32 mouse cellular contexts compared by ENCODE assay signal in genomic region chr19:55236026-55236425, GRCm38 (mm10). TPM values are rescaled to one million over a fixed set of nuclear protein-coding genes. Genes with fewer than 3 reads are reported as not detected.
DNase-seq lines count a peak whose midpoint lies in the region; ATAC-seq and TF ChIP-seq lines count a peak whose summit lies in the region.
"Had no signal": no experiment of that assay in that cellular context is flagged by ENCODE, and none has a peak within 500 bp of the region (broad histone marks: within the 10 kb centered on the region; RNA-seq: fewer than 3 reads in every experiment).

No protein-coding gene starts in this region.

- no peak for ATAC-seq in kidney, embryonic 16.5 days (ENCODE audit: low FRiP score, low TSS enrichment)
- ATAC-seq in liver, postnatal 0 days: no peak
- ATAC-seq: forebrain, embryonic 13.5 days; inflammation-experienced regulatory T-cells, adult 6 months; midbrain, embryonic 15.5 days had no signal

- no peak overlapping the region for H3K4me3 ChIP-seq in kidney, adult 2 months (ENCODE audit: insufficient read depth, low read depth, low read length)
- no peak overlapping the region for H3K4me3 ChIP-seq in kidney, embryonic 16.5 days (ENCODE audit: low read length)
- no peak overlapping the region for H3K4me3 ChIP-seq in liver, postnatal 0 days (ENCODE audit: low read depth, low read length)
- H3K4me3 ChIP-seq: forebrain, embryonic 13.5 days; hindbrain, embryonic 10.5 days; hindbrain, embryonic 15.5 days; limb, embryonic 12.5 days; liver, embryonic 13.5 days; midbrain, embryonic 10.5 days; midbrain, embryonic 15.5 days; neural tube, embryonic 15.5 days had no signal

- WGBS in kidney, adult 2 months: 16% methylated on average over 2 of the region's 2 CpGs
- WGBS in kidney, embryonic 16.5 days: 11% methylated on average over 2 of the region's 2 CpGs
- 11% methylated on average over 2 of the region's 2 CpGs for whole genome bisulfite sequencing in liver, postnatal 0 days (ENCODE audit: insufficient replicate concordance)

- TF ChIP-seq POLR2A in kidney, adult 2 months (IDR thresholded peaks at IDR 0.05; ENCODE audit: low read depth, low read length): no peak

- H3K36me3 ChIP-seq in kidney, adult 2 months (ENCODE audit: control insufficient read depth, insufficient read depth, low read length): no peaks in the 10 kb centered on the region
- no peaks in the 10 kb centered on the region for H3K36me3 ChIP-seq in kidney, embryonic 16.5 days (ENCODE audit: insufficient read depth, low read length)
- no peaks in the 10 kb centered on the region for H3K36me3 ChIP-seq in liver, postnatal 0 days (replicated peaks; ENCODE audit: insufficient read depth, low read length)
- H3K36me3 ChIP-seq: G1E; hindbrain, embryonic 10.5 days; hindbrain, embryonic 15.5 days; limb, embryonic 12.5 days; liver, embryonic 13.5 days; midbrain, embryonic 10.5 days; midbrain, embryonic 15.5 days; neural tube, embryonic 15.5 days had no signal

- TF ChIP-seq CTCF in kidney, adult 2 months (conservative IDR thresholded peaks at IDR 0.05; ENCODE audit: insufficient read depth, insufficient read length, low read depth, low read length): no peak
- TF ChIP-seq CTCF in liver, postnatal 0 days (IDR thresholded peaks at IDR 0.05; ENCODE audit: low read depth): no peak

- TF ChIP-seq EP300 in liver, postnatal 0 days (IDR thresholded peaks at IDR 0.05; ENCODE audit: low read depth): peak; percentile 17; the same call in 1 of the 2 replicates

- no peaks in the 10 kb centered on the region for H3K9me3 ChIP-seq in kidney, embryonic 16.5 days (ENCODE audit: low read length)
- no peaks in the 10 kb centered on the region for H3K9me3 ChIP-seq in liver, postnatal 0 days (ENCODE audit: low read length)
- H3K9me3 ChIP-seq: forebrain, embryonic 13.5 days; G1E; hindbrain, embryonic 10.5 days; hindbrain, embryonic 15.5 days; limb, embryonic 12.5 days; liver, embryonic 13.5 days; midbrain, embryonic 10.5 days; midbrain, embryonic 15.5 days; neural tube, embryonic 15.5 days had no signal

- DNase-seq in kidney, adult 2 months: peak; percentile 77
- no peak for DNase-seq in liver, postnatal 0 days
- DNase-seq in liver: no peak
- DNase-seq in kidney, postnatal 10 days: peak; percentile 64
- DNase-seq in kidney, postnatal 36 days: peak; percentile 55 to 69
- no peak for DNase-seq in layer of hippocampus, adult 9-10 months (ENCODE audit: low spot score)
- DNase-seq: cerebellum, adult 11 months; cerebellum, adult 9-10 months; cerebellum, postnatal 36 days; gastrocnemius, postnatal 10 days; liver, embryonic 13.5 days; lung, adult 2 months; lung, postnatal 14 days; right cerebral cortex, postnatal 4 days; thymus, adult 18-20 months; thymus, postnatal 25 days had no signal

- H3K27me3 ChIP-seq in kidney, adult 2 months (replicated peaks; ENCODE audit: control insufficient read depth, insufficient read depth, low read length): no peaks in the 10 kb centered on the region
- no peaks in the 10 kb centered on the region for H3K27me3 ChIP-seq in kidney, embryonic 16.5 days (ENCODE audit: insufficient read depth, low read length)
- no peaks in the 10 kb centered on the region for H3K27me3 ChIP-seq in liver, postnatal 0 days (ENCODE audit: insufficient read depth, low read length)
- H3K27me3 ChIP-seq: forebrain, embryonic 13.5 days; hindbrain, embryonic 15.5 days; midbrain, embryonic 15.5 days; neural tube, embryonic 15.5 days had no signal

- no peak overlapping the region for H3K9ac ChIP-seq in kidney, embryonic 16.5 days (replicated peaks; ENCODE audit: low read length)
- no peak overlapping the region for H3K9ac ChIP-seq in liver, postnatal 0 days (replicated peaks)
- H3K9ac ChIP-seq: forebrain, embryonic 13.5 days; hindbrain, embryonic 15.5 days; limb, embryonic 12.5 days; liver, embryonic 13.5 days; midbrain, embryonic 15.5 days; neural tube, embryonic 15.5 days had no signal

- no peak overlapping the region for H3K4me2 ChIP-seq in kidney, embryonic 16.5 days (replicated peaks; ENCODE audit: low read depth, low read length)
- no peak overlapping the region for H3K4me2 ChIP-seq in liver, postnatal 0 days (ENCODE audit: low read depth, low read length)
- H3K4me2 ChIP-seq: forebrain, embryonic 13.5 days; hindbrain, embryonic 15.5 days; limb, embryonic 12.5 days; liver, embryonic 13.5 days; midbrain, embryonic 15.5 days; neural tube, embryonic 15.5 days had no signal

- H3K4me1 ChIP-seq in kidney, adult 2 months (ENCODE audit: control insufficient read depth, insufficient read depth, low read length): 0 out of 2 replicates have a peak, but pooled peaks cover 6% of the 10 kb centered on the region
- no peaks in the 10 kb centered on the region for H3K4me1 ChIP-seq in kidney, embryonic 16.5 days (ENCODE audit: insufficient read depth, low read length)
- H3K4me1 ChIP-seq in liver, postnatal 0 days (ENCODE audit: insufficient read depth): peaks cover 2% of the 10 kb centered on the region; the same call in 1 of the 2 replicates
- H3K4me1 ChIP-seq: forebrain, embryonic 13.5 days; hindbrain, embryonic 15.5 days; limb, embryonic 12.5 days; midbrain, embryonic 15.5 days; neural tube, embryonic 15.5 days had no signal

- no peak overlapping the region for H3K27ac ChIP-seq in kidney, adult 2 months (ENCODE audit: insufficient read depth, low read depth, low read length)
- no peak overlapping the region for H3K27ac ChIP-seq in kidney, embryonic 16.5 days (ENCODE audit: low read length)
- no peak overlapping the region for H3K27ac ChIP-seq in liver, postnatal 0 days (ENCODE audit: low read depth)
- H3K27ac ChIP-seq: forebrain, embryonic 13.5 days; hindbrain, embryonic 10.5 days; hindbrain, embryonic 15.5 days; limb, embryonic 12.5 days; liver, embryonic 13.5 days; midbrain, embryonic 10.5 days; midbrain, embryonic 15.5 days; neural tube, embryonic 15.5 days; stomach, postnatal 0 days had no signal

RNA-seq across cellular contexts. Expression of gene Gucy2g, which starts 5.0 kb away (rescaled TPM):
- 0.88 and 1.1 TPM in 2 replicates for polyA plus RNA-seq in kidney, adult 2 months (2012; rRNA removed)
- polyA plus RNA-seq in kidney, embryonic 16.5 days (2015; fragmentation: Nextera tagmentation; extraction: Ambion mirVana): 0.05 and 0.10 TPM in 2 replicates
- polyA plus RNA-seq in liver, postnatal 0 days (2015; fragmentation: Nextera tagmentation; extraction: Ambion mirVana): 0.02 TPM in 1 of 2 replicates, not detected in the other
- polyA plus RNA-seq: embryonic facial prominence, embryonic 11.5 days; forebrain, embryonic 13.5 days; G1E; heart, embryonic 14.5 days; hindbrain, embryonic 10.5 days; limb, embryonic 12.5 days; liver, embryonic 13.5 days; midbrain, embryonic 10.5 days; midbrain, embryonic 15.5 days had no signal

RNA-seq across cellular contexts. Expression of gene Acsl5, which starts 15.7 kb away (rescaled TPM):
- 26.8 and 29.3 TPM in 2 replicates for polyA plus RNA-seq in kidney, adult 2 months (2012; rRNA removed)
- 58.4 and 59.0 TPM in 2 replicates for polyA plus RNA-seq in kidney, embryonic 16.5 days (2015; fragmentation: Nextera tagmentation; extraction: Ambion mirVana)
- polyA plus RNA-seq in liver, postnatal 0 days (2015; fragmentation: Nextera tagmentation; extraction: Ambion mirVana): 397 and 414 TPM in 2 replicates

RNA-seq across cellular contexts. Expression of gene Tectb, which starts 55.5 kb away (rescaled TPM):
- polyA plus RNA-seq in kidney, adult 2 months (2012; rRNA removed): 0.04 and 0.09 TPM in 2 replicates
- not detected in 2 replicates for polyA plus RNA-seq in kidney, embryonic 16.5 days (2015; fragmentation: Nextera tagmentation; extraction: Ambion mirVana)
- polyA plus RNA-seq in liver, postnatal 0 days (2015; fragmentation: Nextera tagmentation; extraction: Ambion mirVana): 0.09 and 0.19 TPM in 2 replicates
- polyA plus RNA-seq: C2C12; embryonic facial prominence, embryonic 11.5 days; G1E; heart, embryonic 14.5 days; hindbrain, embryonic 10.5 days; inflammation-experienced regulatory T-cells, adult 6 months; large intestine, adult 2 months; limb, embryonic 12.5 days; liver, embryonic 13.5 days; midbrain, embryonic 10.5 days; neural tube, embryonic 15.5 days; spleen, adult 2 months had no signal

Comparison
In these comparisons a context has a peak if more than half of its experiments do, and no peak if none do; other contexts are left out.
1. DNase-seq: peak in kidney, adult 2 months (single experiment), kidney, postnatal 10 days (single experiment) and kidney, postnatal 36 days (2 of 2); none in liver, postnatal 0 days (single experiment), liver (single experiment) and layer of hippocampus, adult 9-10 months (single experiment).